Mouse (Mus musculus) megakaryocyte, embryonic 14.5 days (primary cell): Measurements from ENCODE around the gene Aqp1.

Experiments
- FLI1 ChIP-seq: IDR thresholded peaks from 2 replicates; pipeline ENCODE4 v1.6.1; 2012; ENCODE audit warnings: low read length, inconsistent platforms, mixed read lengths
- GATA1 ChIP-seq: IDR thresholded peaks from 3 replicates; pipeline ENCODE4 v1.6.1; 2012; ENCODE audit warnings: mixed read lengths, low read length, inconsistent platforms, borderline replicate concordance

- TF ChIP-seq GATA1: no peak
- no peak for TF ChIP-seq FLI1
These were observed 18.4 kb downstream of the Aqp1 start for GRCm38 (mm10) chr6:55354456-55355117.
